Mouse (Mus musculus) intestine, postnatal 0 days (tissue): ENCODE measurements at regions not wholly inside any gene's neighbourhood (a gene's known extent, or its start where the extent isn't known, plus 50 kb on each side); places are given as distances from the start of the nearest gene placed in this dataset.

ENCODE experiments used
- ATAC-seq: fragments of 200-750 bp; cut with Nextera tagmentation; 2 replicates; pipeline ENCODE4 v1.8.0; 2017; ENCODE audit warnings: mild to moderate bottlenecking, moderate TSS enrichment, moderate library complexity
- H3K27ac ChIP-seq: fragments of 300-500 bp; sonication (generic); 2 replicates; pipeline ENCODE4 v1.5.1; 2014; ENCODE audit warnings: mild to moderate bottlenecking, low read depth, low read length, moderate library complexity
- H3K27me3 ChIP-seq: fragments of 300-500 bp; sonication (generic); replicated peaks from 2 replicates; pipeline ENCODE4 v1.6.1; 2014; ENCODE audit warnings: low read length, mixed read lengths; ENCODE audit not compliant: control insufficient read depth, insufficient read depth
- H3K36me3 ChIP-seq: fragments of 300-500 bp; sonication (generic); 2 replicates; pipeline ENCODE4 v1.6.1; 2014; ENCODE audit warnings: mild to moderate bottlenecking, moderate library complexity; ENCODE audit not compliant: control insufficient read depth, insufficient read depth
- H3K4me1 ChIP-seq: fragments of 300-500 bp; sonication (generic); replicated peaks from 2 replicates; pipeline ENCODE4 v1.6.1; 2014; ENCODE audit warnings: antibody characterized with exemption, low read length, mixed read lengths; ENCODE audit not compliant: control insufficient read depth, insufficient read depth
- H3K4me2 ChIP-seq: fragments of 300-500 bp; sonication (generic); replicated peaks from 2 replicates; pipeline ENCODE4 v1.6.1; 2014; ENCODE audit warnings: low read depth, mild to moderate bottlenecking, moderate library complexity
- H3K4me3 ChIP-seq: fragments of 300-500 bp; sonication (generic); 2 replicates; pipeline ENCODE4 v1.5.1; 2014; ENCODE audit warnings: low read depth, low read length
- H3K9ac ChIP-seq: fragments of 300-500 bp; sonication (generic); 2 replicates; pipeline ENCODE4 v1.6.1; 2014; ENCODE audit warnings: mild to moderate bottlenecking, low read depth, low read length
- H3K9me3 ChIP-seq: fragments of 300-500 bp; sonication (generic); 2 replicates; pipeline ENCODE4 v1.6.1; 2016; ENCODE audit warnings: mixed run types; ENCODE audit not compliant: control insufficient read depth
- CTCF ChIP-seq: sonication (generic); IDR thresholded peaks from 2 replicates; pipeline ENCODE4 v1.5.1; 2016; ENCODE audit warnings: low read depth, mild to moderate bottlenecking, control low read depth, antibody characterized with exemption, moderate library complexity
- WGBS: fragments of 180-500 bp; shearing (Covaris S2); extraction: QIAGEN DNeasy Blood & Tissue Kit; methylation state at CpG from one replicate; pipeline ENCODE4 v1.1.7; 2014; 5-methylcytosine and 5-hydroxymethylcytosine counted together

GRCm38 (mm10) chr12:52397718-52398510, 105.9 kb upstream of the Arhgap5 start:
- Histone ChIP-seq H3K9ac (no peak overlapping the region), H3K9me3 (no peaks in the 10 kb centered on the region), H3K4me3 (no peak overlapping the region), H3K36me3 (no peaks in the 10 kb centered on the region), H3K27ac (no peak overlapping the region), H3K27me3 (no peaks in the 10 kb centered on the region), H3K4me2 (no peak overlapping the region), H3K4me1 (0 out of 2 replicates have a peak, but pooled peaks cover 5% of the 10 kb centered on the region)
- 50% methylated on average over 2 of the region's 2 CpGs for WGBS
- peak; percentile 58 for ATAC-seq
- TF ChIP-seq CTCF = no peak

DNA sequence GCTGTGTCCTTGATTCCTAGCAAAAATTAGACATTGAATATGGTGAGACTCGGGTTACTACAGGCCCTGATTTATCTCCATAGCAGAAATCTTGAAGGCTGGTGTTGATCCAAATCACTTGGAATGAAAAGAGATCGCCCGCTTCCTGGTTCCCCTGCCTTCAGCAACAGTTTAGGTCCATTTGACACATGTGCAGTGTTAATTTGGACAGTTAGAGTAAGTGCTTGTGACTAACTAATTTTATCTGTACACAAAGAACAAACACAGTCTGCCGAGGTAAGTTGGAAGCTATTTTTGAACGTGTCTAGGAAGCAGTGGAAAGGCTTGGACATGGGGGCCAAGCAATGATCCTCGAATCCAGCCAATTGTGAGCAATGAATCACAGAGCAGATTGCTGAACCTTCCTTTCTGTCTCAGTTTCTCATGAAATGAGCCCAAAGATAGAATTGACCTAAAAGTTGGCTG, 105.2 kb upstream of the Arhgap5 start:
- Histone ChIP-seq H3K4me3 (no peak overlapping the region), H3K4me1 (0 out of 2 replicates have a peak, but pooled peaks cover 5% of the 10 kb centered on the region), H3K9me3 (no peaks in the 10 kb centered on the region), H3K27me3 (no peaks in the 10 kb centered on the region), H3K27ac (no peak overlapping the region), H3K4me2 (no peak overlapping the region), H3K36me3 (no peaks in the 10 kb centered on the region), H3K9ac (no peak overlapping the region)
- 65% methylated on average over 6 of the region's 6 CpGs for WGBS
- no peak for ATAC-seq
- no peak for TF ChIP-seq CTCF

- no peak overlapping the region for H3K4me3 ChIP-seq
- no peaks in the 10 kb centered on the region for H3K27me3 ChIP-seq
- H3K9me3 ChIP-seq = no peaks in the 10 kb centered on the region
- TF ChIP-seq CTCF = no peak
- H3K4me1 ChIP-seq = 0 out of 2 replicates have a peak, but pooled peaks cover 5% of the 10 kb centered on the region
- H3K27ac ChIP-seq = no peak overlapping the region
- no peak overlapping the region for H3K9ac ChIP-seq
- WGBS = 55% methylated on average over 3 of the region's 3 CpGs
- H3K36me3 ChIP-seq = no peaks in the 10 kb centered on the region
- H3K4me2 ChIP-seq = no peak overlapping the region
- ATAC-seq = no peak
Measured at GRCm38 (mm10) chr12:52400099-52400498, 103.7 kb upstream of the Arhgap5 start.

- Histone ChIP-seq H3K4me2 (no peak overlapping the region), H3K4me3 (no peak overlapping the region), H3K9ac (no peak overlapping the region), H3K4me1 (0 out of 2 replicates have a peak, but pooled peaks cover 5% of the 10 kb centered on the region), H3K27ac (no peak overlapping the region), H3K36me3 (no peaks in the 10 kb centered on the region), H3K9me3 (no peaks in the 10 kb centered on the region), H3K27me3 (no peaks in the 10 kb centered on the region)
- peak; percentile 76; the same call in 1 of the 2 replicates for ATAC-seq
- WGBS = 75% methylated on average over 4 of the region's 4 CpGs
- no peak for TF ChIP-seq CTCF
Measured at GRCm38 (mm10) chr12:52402711-52403110, 101.1 kb upstream of the Arhgap5 start.

DNA sequence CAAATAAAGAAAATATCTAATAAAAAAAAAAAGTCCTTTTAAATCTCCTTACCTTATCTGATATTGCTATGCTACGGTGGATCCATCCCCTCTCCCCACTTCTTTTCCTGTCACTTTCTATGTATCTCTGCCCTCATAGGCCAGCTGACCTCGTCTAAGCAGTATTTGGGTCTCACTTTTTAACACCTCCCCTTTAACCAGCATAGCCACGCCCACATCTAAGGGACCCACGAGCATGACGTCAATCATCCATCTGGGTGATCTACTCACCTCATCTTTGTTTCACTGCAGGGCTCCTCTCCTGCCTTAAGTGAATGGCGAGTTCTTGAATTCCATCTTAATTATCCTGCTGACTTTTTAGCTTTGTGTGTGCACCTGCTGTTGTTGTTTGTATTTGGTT, 97.4 kb upstream of the Arhgap5 start:
- no peaks in the 10 kb centered on the region for H3K27me3 ChIP-seq
- H3K4me1 ChIP-seq = no peaks in the 10 kb centered on the region
- no peak for ATAC-seq
- no peaks in the 10 kb centered on the region for H3K9me3 ChIP-seq
- H3K4me2 ChIP-seq = no peak overlapping the region
- WGBS = 73% methylated on average over 6 of the region's 6 CpGs
- TF ChIP-seq CTCF = no peak
- H3K36me3 ChIP-seq = no peaks in the 10 kb centered on the region
- H3K4me3 ChIP-seq = no peak overlapping the region
- H3K27ac ChIP-seq = no peak overlapping the region
- H3K9ac ChIP-seq = no peak overlapping the region

GRCm38 (mm10) chr12:52408307-52408895, 95.4 kb upstream of the Arhgap5 start:
- Histone ChIP-seq H3K4me3 (no peak overlapping the region), H3K36me3 (no peaks in the 10 kb centered on the region), H3K27ac (no peak overlapping the region), H3K9me3 (no peaks in the 10 kb centered on the region), H3K27me3 (no peaks in the 10 kb centered on the region), H3K4me1 (no peaks in the 10 kb centered on the region), H3K9ac (no peak overlapping the region), H3K4me2 (no peak overlapping the region)
- 91% methylated on average over 8 of the region's 8 CpGs for WGBS
- ATAC-seq = no peak
- peak; percentile 33; the same call in 1 of the 2 replicates for TF ChIP-seq CTCF
